In the genomic region with DNA sequence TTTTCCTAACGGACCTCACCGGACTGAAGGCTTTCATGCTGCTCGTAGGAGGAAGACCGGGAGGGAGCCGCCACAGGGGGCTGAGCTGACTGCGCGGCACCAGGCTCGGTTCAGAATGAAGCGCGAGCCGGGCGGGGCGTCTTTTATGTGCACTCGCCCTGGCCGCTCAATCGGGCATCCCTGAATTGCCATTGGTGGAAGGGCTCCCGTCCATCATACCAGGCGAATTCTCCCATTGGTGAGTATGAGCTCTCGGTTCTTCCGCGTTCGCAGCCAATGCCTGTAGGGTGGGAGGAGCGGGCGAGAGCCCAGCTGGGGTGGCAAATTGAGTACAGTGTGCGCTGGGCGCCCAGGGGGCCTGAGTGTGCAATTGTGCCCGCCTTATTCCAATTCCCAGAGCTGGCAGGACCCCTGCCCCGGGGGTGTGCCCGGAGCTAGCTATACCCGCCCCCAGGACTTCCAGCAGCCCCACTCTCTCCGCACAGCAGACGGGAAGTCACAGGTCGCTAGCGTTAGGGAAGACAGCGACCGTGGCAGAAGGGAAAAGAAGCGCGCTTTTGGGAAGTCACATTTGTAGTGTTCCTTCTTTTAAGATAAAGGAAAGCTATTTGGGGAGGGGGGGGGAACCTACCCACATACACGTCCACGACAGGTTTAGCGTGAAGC, we compare ENCODE assay signal across 8 mouse cellular contexts. TPM values are rescaled to one million over a fixed set of nuclear protein-coding genes. Genes with fewer than 3 reads are reported as not detected.
A peak's percentile ranks its signal among the peaks of the same experiment; 100 is the strongest.
DNase-seq lines count a peak whose midpoint lies in the region; ATAC-seq lines count a peak whose summit lies in the region.

No protein-coding gene starts in this region.

- peak; percentile 85 for ATAC-seq in embryonic facial prominence, embryonic 14.5 days (ENCODE audit: low read depth)
- peak; percentile 73 for ATAC-seq in limb, embryonic 12.5 days (ENCODE audit: insufficient number of reproducible peaks, insufficient read depth, low FRiP score, low TSS enrichment, low read depth)
- peak; percentile 90 for ATAC-seq in midbrain, embryonic 14.5 days (ENCODE audit: low FRiP score, low TSS enrichment)

- peak; percentile 98 for DNase-seq in 416B (ENCODE audit: low read depth)
- peak; percentile 94 to 96 for DNase-seq in adrenal gland, postnatal 4 days (ENCODE audit: low spot score in 2 of 2)
- DNase-seq in embryonic facial prominence, embryonic 14.5 days (ENCODE audit: low spot score): peak; percentile 100
- peak; percentile 100 for DNase-seq in heart, adult 8-10 months (ENCODE audit: low spot score)
- peak; percentile 99 for DNase-seq in kidney, adult 8-10 months
- DNase-seq in midbrain, embryonic 14.5 days: peak; percentile 98
- DNase-seq in spleen, adult 12 weeks (ENCODE audit: low spot score): peak; percentile 76

- under 1% methylated on average over 37 of the region's 41 CpGs for WGBS in embryonic facial prominence, embryonic 14.5 days
- WGBS in limb, embryonic 12.5 days: under 1% methylated on average over 41 of the region's 41 CpGs
- WGBS in midbrain, embryonic 14.5 days: under 1% methylated on average over 41 of the region's 41 CpGs

- H3K4me2 ChIP-seq in embryonic facial prominence, embryonic 14.5 days (ENCODE audit: low read depth, low read length): peak overlapping the region; percentile 96
- H3K4me2 ChIP-seq in limb, embryonic 12.5 days: peak overlapping the region; percentile 80
- peak overlapping the region; percentile 97 for H3K4me2 ChIP-seq in midbrain, embryonic 14.5 days (ENCODE audit: low read length)

- H3K4me1 ChIP-seq in embryonic facial prominence, embryonic 14.5 days (ENCODE audit: control insufficient read depth, insufficient read depth, low read length): peaks cover 19% of the 10 kb centered on the region
- peaks cover 34% of the 10 kb centered on the region for H3K4me1 ChIP-seq in limb, embryonic 12.5 days (replicated peaks)
- peaks cover 39% of the 10 kb centered on the region for H3K4me1 ChIP-seq in midbrain, embryonic 14.5 days (ENCODE audit: control insufficient read depth, insufficient read depth, low read length)

- H3K27me3 ChIP-seq in embryonic facial prominence, embryonic 14.5 days (replicated peaks; ENCODE audit: control insufficient read depth, insufficient read depth, low read length): no peaks in the 10 kb centered on the region
- H3K27me3 ChIP-seq in limb, embryonic 12.5 days: no peaks in the 10 kb centered on the region
- no peaks in the 10 kb centered on the region; the same call in 1 of the 2 replicates for H3K27me3 ChIP-seq in midbrain, embryonic 14.5 days (ENCODE audit: control insufficient read depth, insufficient read depth, low read length)

- H3K9me3 ChIP-seq in embryonic facial prominence, embryonic 14.5 days (ENCODE audit: control insufficient read depth, low read length): no peaks in the 10 kb centered on the region
- no peaks in the 10 kb centered on the region for H3K9me3 ChIP-seq in limb, embryonic 12.5 days
- no peaks in the 10 kb centered on the region for H3K9me3 ChIP-seq in midbrain, embryonic 14.5 days (ENCODE audit: control insufficient read depth, low read length)

- no peaks in the 10 kb centered on the region for H3K36me3 ChIP-seq in embryonic facial prominence, embryonic 14.5 days (ENCODE audit: control insufficient read depth, insufficient read depth, low read length)
- H3K36me3 ChIP-seq in limb, embryonic 12.5 days: no peaks in the 10 kb centered on the region
- H3K36me3 ChIP-seq in midbrain, embryonic 14.5 days (ENCODE audit: control insufficient read depth, insufficient read depth, low read length): no peaks in the 10 kb centered on the region

- H3K9ac ChIP-seq in embryonic facial prominence, embryonic 14.5 days (ENCODE audit: low read depth, low read length): peak overlapping the region; percentile 88
- peak overlapping the region; percentile 78 for H3K9ac ChIP-seq in limb, embryonic 12.5 days (replicated peaks)
- H3K9ac ChIP-seq in midbrain, embryonic 14.5 days (replicated peaks; ENCODE audit: low read length): peak overlapping the region; percentile 61

- peak overlapping the region; percentile 99 for H3K27ac ChIP-seq in embryonic facial prominence, embryonic 14.5 days (replicated peaks; ENCODE audit: low read depth, low read length)
- peak overlapping the region; percentile 99 for H3K27ac ChIP-seq in limb, embryonic 12.5 days
- peak overlapping the region; percentile 62 for H3K27ac ChIP-seq in midbrain, embryonic 14.5 days (replicated peaks; ENCODE audit: low read depth, low read length)

- H3K4me3 ChIP-seq in embryonic facial prominence, embryonic 14.5 days (ENCODE audit: low read depth, low read length): peak overlapping the region; percentile 85
- peak overlapping the region; percentile 59 for H3K4me3 ChIP-seq in limb, embryonic 12.5 days (replicated peaks)
- peak overlapping the region; percentile 51 for H3K4me3 ChIP-seq in midbrain, embryonic 14.5 days (replicated peaks; ENCODE audit: low read depth, low read length)

RNA-seq across cellular contexts. Expression of a gene that starts 0.8 kb away (rescaled TPM):
- total RNA-seq in adrenal gland, postnatal 4 days (2021): 100 to 1,000 TPM; 463 to 511 TPM
- 301 and 307 TPM in 2 replicates for polyA plus RNA-seq in embryonic facial prominence, embryonic 14.5 days (2014; fragmentation: Nextera tagmentation; extraction: Ambion mirVana)
- 10 to 100 TPM; 12.0 to 15.8 (median 13.6) TPM for total RNA-seq in heart, adult 8-10 months (2022)
- 370 and 373 TPM in 2 replicates for polyA plus RNA-seq in limb, embryonic 12.5 days (2016; fragmentation: Nextera tagmentation; extraction: Ambion mirVana)
- polyA plus RNA-seq in midbrain, embryonic 14.5 days (2014; fragmentation: Nextera tagmentation; extraction: Ambion mirVana): 257 and 299 TPM in 2 replicates

Comparison
In these comparisons a context has a peak if more than half of its experiments do, and no peak if none do; other contexts are left out.
1. Peak in every context shown above with its lines: DNase-seq, ATAC-seq, H3K4me3 ChIP-seq and H3K27ac ChIP-seq.